Mouse (Mus musculus) embryo, embryonic 11.5 days (tissue): Measurements from ENCODE around the gene Xbp1.
A peak's percentile ranks its signal among the peaks of the same experiment; 100 is the strongest.
"Not testable (repeated sequence)": the region's sequence is repeated elsewhere in the genome, so short reads cannot be mapped to it uniquely, and the experiment has no call there.

Experiments
- DNase-seq: peaks from one replicate; pipeline ENCODE4 v3.0.0-alpha.2; 2012; ENCODE audit warnings: low read depth, low spot score

Gene Xbp1

GRCm38 (mm10) chr11:5502351-5503051 is 18.0 kb upstream of the Xbp1 start:
- DNase-seq, result no peak

GRCm38 (mm10) chr11:5505856-5506575 is 14.4 kb upstream of the Xbp1 start:
- DNase-seq, result no peak

DNA sequence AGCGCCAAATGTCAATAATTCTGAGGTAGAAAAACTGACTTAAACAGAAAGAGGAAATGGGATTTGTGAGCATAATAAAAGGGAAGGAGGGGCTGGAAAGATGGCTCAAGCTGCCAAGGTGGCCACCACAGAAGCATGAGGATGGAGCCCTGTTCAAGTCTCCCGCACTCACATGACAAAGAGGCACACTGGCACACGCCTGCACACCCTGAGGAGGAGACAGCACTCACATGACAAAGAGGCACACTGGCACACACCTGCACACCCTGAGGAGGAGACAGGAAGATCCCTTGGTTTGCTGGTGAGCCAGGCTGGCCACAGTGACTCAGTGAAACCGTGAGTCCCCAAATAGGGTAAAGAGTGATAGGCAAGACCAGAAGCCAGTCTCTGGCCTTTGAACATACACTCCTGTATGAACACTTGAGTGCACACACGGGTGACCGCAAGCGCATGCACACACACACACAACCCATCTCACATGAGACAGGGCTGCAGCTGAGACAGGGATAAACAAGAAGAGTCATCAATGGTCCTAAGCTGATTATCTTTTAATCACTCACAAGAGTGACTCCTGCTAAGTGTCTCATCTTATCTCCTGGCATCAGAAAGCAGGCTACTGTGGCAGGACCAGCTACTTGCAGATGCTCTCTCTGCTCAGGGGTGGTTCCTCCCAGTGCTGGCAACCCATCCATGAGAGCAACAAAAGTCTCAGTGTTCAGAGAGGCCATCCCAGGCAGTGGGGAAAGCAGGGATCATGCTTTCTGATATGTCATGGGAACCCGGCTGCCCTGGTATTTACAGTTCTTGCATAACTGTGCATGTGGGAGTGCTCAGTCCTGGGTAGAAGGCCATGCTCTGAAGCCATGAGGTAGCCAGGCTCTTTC is 11.0 kb upstream of the Xbp1 start:
- DNase-seq, result no peak

DNA sequence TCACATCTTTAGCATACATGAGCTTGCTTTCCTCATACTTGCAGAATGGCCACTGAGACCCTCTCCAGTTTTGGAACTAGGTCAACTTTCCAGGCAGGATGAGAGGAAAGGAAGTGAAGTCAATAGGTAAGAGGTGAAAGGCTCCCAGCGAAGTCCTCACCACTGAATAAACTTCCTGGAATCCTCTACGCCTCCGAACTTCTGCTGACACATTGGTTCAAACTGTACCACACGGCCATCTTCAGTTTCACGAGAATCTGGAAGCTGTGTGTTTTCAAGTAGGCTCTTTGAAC is 10.4 kb upstream of the Xbp1 start:
- DNase-seq, result no peak

DNA sequence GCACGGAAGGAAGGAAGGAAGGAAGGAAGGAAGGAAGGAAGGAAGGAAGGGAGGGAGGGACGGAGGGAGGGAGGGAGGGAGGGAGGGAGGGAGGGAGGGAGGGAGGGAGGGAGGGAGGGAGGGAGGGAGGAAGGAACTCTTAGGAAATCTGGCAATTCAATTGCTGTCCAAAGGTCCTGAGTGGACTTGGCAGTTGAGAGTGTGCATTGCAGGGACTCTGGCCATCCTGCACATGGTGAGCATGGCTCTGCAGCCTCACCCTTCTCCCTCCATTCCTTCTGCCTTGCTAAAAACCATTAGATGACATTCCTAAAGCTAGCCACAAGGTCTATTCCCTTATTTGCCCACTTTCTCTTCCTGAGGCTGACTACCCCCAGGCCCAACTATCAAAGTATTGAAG is 9.8 kb upstream of the Xbp1 start:
- not testable (repeated sequence) for DNase-seq

DNA sequence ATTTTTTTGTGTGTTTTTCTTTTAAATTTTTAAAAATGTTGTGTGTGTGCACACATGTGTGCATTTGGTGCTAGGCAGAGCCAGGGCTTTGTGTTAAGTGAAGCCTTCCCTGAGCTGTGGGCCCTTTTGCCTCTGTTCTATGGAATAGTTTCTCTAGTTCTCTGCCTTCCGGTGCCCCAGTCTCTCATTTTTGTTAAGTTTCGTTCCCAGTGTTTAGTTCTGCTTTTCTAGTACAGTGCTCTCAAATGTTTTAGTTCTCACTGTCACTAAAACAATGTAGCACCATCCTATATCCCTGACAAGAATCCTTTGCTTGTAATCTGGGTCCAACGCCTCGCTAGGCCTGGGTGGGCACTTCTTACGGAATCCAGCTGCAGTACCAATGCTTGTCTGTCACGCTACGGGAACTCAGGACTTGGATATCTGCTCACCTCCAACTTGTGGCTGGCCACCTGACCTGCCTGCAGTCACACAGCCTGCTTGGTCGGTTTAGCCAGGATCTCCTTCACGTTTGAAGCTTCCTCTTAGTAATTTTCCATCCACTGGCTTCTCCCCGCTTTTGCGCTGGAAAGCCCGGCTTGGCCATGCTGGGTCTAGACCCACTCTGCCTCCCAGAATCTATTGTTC is 8.2 kb upstream of the Xbp1 start:
- no peak for DNase-seq

DNA sequence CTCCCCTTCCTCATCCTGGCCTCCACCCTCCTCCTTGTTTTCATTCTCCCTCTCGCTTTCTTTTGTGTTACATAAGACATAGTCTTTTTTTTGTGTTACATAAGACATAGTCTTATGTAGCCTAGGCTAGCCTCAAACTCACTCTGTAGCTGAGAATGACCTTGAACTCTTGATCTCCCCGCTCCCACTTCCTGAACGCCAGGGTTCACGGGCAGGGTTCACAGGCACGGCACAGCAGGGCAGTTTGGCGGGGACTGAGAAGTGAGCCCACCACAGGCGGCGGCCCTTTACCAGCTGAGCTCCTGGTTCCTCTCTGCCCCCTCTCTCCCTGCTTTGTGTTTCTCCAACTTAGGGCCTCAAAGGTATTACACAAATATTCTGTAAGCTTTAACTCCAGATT is 7.5 kb upstream of the Xbp1 start:
- DNase-seq, result no peak

GRCm38 (mm10) chr11:5514091-5514490 is 6.4 kb upstream of the Xbp1 start:
- DNase-seq, result no peak

DNA sequence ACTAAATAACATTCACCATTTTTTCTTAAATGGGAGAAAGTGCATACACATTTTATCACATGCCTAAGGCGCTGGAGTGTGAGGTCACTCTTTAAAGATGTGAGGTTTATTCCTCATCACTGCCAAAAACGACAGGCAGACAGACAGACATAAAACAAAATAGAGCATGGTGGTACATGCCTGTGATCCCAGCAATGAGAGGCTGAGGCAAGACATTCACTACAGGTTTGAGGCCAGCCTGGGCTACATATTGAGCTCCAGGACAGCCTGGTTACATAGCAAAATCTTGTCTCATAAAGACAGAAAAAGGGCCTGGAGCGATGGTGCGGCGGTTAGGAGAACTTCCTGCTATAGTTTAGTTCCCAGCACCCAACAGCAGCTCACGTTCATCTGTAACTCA is 5.3 kb upstream of the Xbp1 start:
- DNase-seq, result no peak

DNA sequence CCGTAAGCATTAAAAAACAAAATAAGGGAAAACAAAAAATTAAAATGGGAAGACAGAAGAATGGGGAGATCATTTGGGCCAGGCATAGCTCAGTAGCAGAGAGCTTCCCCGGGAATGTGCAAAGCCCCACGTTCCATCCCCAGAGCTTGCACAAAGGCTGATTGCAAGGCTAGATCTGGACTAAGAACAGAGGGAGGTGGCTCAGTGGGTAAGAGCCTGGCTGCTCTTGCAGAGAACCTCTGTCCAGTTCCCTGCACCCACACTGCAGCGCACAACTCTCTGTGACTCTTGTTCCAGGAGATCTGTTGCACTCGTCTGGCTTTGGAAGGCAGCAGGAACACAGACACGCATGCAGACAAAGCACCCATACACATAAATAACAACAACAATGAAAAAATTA is 4.8 kb upstream of the Xbp1 start:
- DNase-seq, result no peak

DNA sequence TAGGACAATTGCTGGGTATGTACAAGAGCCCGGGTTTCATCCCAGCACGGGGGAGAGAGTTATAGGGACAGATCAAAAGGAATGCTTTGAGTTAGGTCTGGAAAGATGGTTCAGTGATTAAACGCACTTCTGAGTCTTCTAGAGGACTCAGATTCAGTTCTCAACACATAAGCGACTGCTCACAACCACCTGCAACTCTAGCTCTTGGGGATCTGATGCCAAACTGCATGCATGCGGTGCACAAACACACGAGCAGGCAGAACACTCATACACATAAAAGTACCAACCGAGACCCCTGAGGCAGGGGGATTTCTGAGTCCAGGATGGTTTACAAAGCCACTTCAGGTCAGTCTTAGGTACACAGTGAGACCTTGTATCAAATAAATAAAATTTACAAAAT is 4.3 kb upstream of the Xbp1 start:
- no peak for DNase-seq

GRCm38 (mm10) chr11:5516617-5517016 is 3.8 kb upstream of the Xbp1 start:
- DNase-seq, result no peak

DNA sequence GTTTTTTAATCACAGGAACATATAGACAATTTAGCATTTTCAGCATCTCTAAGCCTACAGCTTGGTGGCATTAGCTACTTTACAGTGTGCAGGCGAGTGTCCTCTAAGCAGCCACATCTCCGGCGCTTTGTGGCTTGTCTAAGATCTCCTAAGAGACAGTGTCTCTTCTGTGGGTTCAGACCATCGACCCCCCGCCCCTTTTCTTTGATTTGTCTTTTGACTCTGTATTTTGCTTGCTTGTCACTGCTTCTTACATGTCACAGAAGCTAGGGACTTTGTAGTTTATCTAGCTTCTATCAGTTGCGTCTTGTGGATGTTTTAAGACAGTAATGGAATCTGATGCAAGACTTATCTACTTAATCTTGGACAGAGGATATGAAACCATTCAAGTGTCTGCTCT is 3.1 kb upstream of the Xbp1 start:
- no peak for DNase-seq

- no peak for DNase-seq
These were observed 778 bp upstream of the Xbp1 start for GRCm38 (mm10) chr11:5519681-5520080.

- DNase-seq, result peak; percentile 11
These were observed 732 bp downstream of the Xbp1 start for GRCm38 (mm10) chr11:5521266-5521515.

DNA sequence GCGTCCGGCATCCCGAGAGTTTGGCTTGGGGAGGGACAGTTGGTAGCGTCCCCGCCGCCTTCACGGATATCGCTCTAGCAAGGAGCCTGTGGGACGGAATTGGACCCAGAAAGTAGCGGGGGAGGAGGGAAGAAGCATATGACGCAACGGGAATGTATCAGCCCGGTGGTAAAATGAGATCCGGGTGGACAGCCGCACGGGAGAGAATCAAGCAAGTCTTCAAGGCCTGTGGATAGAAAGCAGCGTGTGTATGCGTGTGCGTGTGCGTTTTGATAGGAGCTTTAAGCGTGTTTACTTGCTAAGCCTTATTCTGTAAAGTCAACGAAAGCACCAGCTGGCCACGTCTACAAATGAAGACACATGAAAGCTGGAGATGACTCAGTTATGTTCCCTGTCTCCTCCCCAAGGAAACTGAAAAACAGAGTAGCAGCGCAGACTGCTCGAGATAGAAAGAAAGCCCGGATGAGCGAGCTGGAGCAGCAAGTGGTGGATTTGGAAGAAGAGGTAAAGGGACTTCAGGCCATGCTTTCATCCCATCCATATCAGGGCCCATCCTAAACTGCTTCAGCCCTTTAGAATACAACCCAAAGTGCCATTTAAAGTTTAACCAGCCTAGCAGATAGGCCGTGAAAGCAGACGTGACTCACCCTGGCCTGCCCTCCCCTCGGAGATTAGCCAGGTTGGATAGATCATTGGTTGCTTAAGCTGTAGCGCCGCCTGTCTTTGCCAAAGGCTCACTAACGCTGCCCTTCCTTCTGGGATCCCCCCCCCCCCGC is 1.2 kb downstream of the Xbp1 start:
- DNase-seq, result peak; percentile 41

DNA sequence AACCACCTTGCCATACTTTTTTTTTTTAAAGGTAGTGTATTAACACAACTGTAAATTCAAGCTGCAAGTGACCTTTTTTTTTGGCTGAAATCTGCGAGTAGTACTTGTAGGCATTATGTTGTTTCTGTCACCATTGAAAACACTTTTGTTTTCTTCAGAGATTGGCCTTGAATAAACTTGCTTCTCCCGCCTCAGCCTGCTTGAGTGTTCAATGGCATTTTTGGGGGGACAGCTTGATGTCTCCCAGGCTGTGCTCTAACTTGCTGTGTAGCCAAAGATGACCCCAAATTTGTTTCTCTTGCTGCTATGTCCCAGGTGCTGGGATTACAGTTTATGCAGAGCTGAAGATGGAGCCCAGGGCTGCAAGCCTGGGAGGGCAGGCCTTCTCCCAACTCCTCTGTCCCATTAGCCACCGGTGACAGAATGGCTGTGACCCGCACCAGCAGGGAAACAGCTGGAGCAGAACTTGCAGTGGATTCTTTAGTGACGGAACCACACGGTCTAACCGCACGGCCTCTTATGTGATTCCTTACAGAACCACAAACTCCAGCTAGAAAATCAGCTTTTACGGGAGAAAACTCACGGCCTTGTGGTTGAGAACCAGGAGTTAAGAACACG is 2.4 kb downstream of the Xbp1 start:
- DNase-seq, result no peak

DNA sequence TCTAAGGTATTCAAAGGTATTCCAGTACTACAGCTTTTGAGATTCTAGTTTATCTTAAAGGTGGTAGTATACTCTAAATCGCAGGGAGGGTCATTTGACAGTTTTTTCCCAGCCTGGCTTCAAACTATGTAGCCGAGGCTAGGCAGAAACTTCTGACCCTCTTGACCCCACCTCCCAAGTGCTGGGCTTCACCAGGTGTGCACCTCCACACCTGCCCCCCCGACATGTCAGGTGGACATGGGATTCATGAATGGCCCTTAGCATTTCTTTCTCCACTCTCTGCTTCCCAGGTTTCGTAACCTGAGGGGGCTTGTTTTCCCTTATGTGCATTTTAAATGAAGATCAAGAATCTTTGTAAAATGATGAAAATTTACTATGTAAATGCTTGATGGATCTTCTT is 5.0 kb downstream of the Xbp1 start:
- DNase-seq, result no peak

DNA sequence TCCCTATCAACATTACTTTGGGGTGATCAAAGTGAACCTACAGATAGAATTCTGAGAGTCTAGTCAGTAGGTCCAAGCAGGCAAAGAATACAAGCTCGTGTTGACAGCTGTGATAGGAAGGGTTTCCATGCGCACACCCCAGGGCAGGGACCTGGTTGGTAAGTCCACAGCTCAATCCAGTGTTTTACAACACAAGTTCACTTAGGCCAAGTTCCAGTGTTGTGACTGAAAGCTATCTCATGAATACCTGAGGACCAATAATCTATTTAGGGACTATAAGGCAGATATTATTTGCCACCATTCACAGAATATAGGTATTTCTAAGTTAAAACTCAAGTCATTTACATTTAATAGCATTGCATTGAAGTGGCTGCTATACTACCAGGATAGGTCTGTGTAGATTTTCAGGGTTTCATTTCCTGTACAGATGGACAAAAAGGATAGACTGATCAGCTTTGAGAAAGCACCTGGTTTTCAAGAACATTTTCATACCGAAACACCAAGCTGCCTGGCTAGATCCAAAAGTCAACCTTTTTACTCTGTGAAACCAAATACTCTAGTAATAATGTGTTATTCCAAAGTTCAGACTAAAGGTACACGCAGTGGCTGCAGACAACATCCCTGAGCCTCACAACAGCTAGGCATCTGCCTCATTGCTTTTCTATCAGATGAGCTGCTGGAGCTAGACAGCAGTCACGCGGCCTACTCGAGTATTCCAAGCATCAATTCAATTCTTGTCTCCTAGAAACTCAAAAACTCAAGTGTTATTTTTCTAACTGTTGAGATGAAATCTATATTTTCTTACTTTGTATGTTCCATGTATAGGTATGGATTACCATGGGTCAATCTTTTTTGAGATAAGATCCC is 6.3 kb downstream of the Xbp1 start:
- DNase-seq, result no peak

GRCm38 (mm10) chr11:5527865-5528523 is 7.5 kb downstream of the Xbp1 start:
- no peak for DNase-seq
